ENCODE assay signal across 27 mouse cellular contexts in the genomic region with DNA sequence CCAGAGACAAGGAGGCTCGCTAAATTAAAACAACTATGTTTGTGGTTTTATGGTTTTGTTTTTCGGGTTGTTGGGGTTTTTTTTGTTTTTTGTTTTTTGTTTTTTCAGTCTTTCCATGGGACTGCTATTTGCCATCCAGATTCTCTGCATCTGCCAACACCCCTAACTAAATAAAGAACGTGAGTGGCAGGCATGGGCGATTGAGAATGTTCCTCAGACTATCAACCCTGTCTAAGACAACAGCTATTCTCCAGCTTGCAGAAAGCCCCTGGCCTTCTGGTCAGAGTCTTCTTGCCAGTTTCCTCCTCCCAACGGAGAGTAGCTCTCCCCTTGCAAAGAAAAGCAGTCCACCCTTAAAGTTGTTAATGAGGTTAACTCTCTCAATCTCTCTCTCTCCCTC.
A peak's percentile ranks its signal among the peaks of the same experiment; 100 is the strongest.
DNase-seq lines count a peak whose midpoint lies in the region; ATAC-seq and TF ChIP-seq lines count a peak whose summit lies in the region.
"Had no signal": no experiment of that assay in that cellular context is flagged by ENCODE, and none has a peak within 500 bp of the region (broad histone marks: within the 10 kb centered on the region; RNA-seq: fewer than 3 reads in every experiment).

No protein-coding gene starts in this region.

- H3K9me3 ChIP-seq in heart, embryonic 13.5 days, result no peaks in the 10 kb centered on the region
- no peaks in the 10 kb centered on the region for H3K9me3 ChIP-seq in heart, embryonic 12.5 days (replicated peaks)
- no peaks in the 10 kb centered on the region for H3K9me3 ChIP-seq in lung, postnatal 0 days (ENCODE audit: low read length)
- H3K9me3 ChIP-seq: embryonic facial prominence, embryonic 13.5 days; hindbrain, embryonic 13.5 days; limb, embryonic 12.5 days; liver, embryonic 15.5 days; neural tube, embryonic 12.5 days had no signal

- peaks cover 4% of the 10 kb centered on the region for H3K4me1 ChIP-seq in heart, embryonic 13.5 days
- H3K4me1 ChIP-seq in heart, embryonic 12.5 days (replicated peaks), result peaks cover 7% of the 10 kb centered on the region; the same call in 1 of the 2 replicates
- H3K4me1 ChIP-seq in lung, postnatal 0 days (ENCODE audit: insufficient read depth, low read depth, low read length), result no peaks in the 10 kb centered on the region
- H3K4me1 ChIP-seq in embryonic fibroblast, embryonic 13.5 days (ENCODE audit: control insufficient read depth, insufficient read depth, low read length), result no peaks in the 10 kb centered on the region; the same call in 1 of the 2 replicates
- H3K4me1 ChIP-seq: liver, embryonic 15.5 days had no signal

- H3K9ac ChIP-seq in heart, embryonic 13.5 days, result no peak overlapping the region
- H3K9ac ChIP-seq in heart, embryonic 12.5 days, result no peak overlapping the region
- H3K9ac ChIP-seq in lung, postnatal 0 days (replicated peaks; ENCODE audit: low read depth), result no peak overlapping the region
- H3K9ac ChIP-seq: embryonic facial prominence, embryonic 13.5 days; hindbrain, embryonic 13.5 days; limb, embryonic 12.5 days; liver, embryonic 15.5 days; neural tube, embryonic 12.5 days had no signal

- H3ac ChIP-seq in myocyte (ENCODE audit: control insufficient read depth, insufficient read length), result no peak overlapping the region

- peak; percentile 15 for DNase-seq in lung, postnatal 0 days (ENCODE audit: low spot score)
- DNase-seq in lung, postnatal 4 days, result no peak
- DNase-seq in thymus, postnatal 0 days (ENCODE audit: low spot score), result no peak
- DNase-seq: adrenal gland, postnatal 14 days; cerebellum, adult 11-12 months; cerebellum, adult 9-11 months; embryo, embryonic 11 days; heart, postnatal 10 days; kidney, adult 9 months; kidney, postnatal 10 days; layer of hippocampus, adult 9-11 months; thymus, adult 2 months; thymus, postnatal 4 days had no signal

- H3K4me3 ChIP-seq in heart, embryonic 13.5 days, result no peak overlapping the region
- H3K4me3 ChIP-seq in heart, embryonic 12.5 days, result no peak overlapping the region
- H3K4me3 ChIP-seq in lung, postnatal 0 days (ENCODE audit: low read depth, low read length), result no peak overlapping the region
- H3K4me3 ChIP-seq in embryonic fibroblast, embryonic 13.5 days (ENCODE audit: insufficient read depth, low read length), result no peak overlapping the region
- H3K4me3 ChIP-seq in myocyte, result no peak overlapping the region
- H3K4me3 ChIP-seq: embryonic facial prominence, embryonic 13.5 days; erythroblast, embryonic 14.5 days; hindbrain, embryonic 13.5 days; limb, embryonic 12.5 days; liver, embryonic 15.5 days; neural tube, embryonic 12.5 days had no signal

- no peak for TF ChIP-seq POLR2A in embryonic fibroblast, embryonic 13.5 days (IDR thresholded peaks at IDR 0.05; ENCODE audit: low read depth, low read length)
- no peak for TF ChIP-seq POLR2A in myocyte (IDR thresholded peaks at IDR 0.05; ENCODE audit: insufficient read length, low read depth)

- no peak for ATAC-seq in heart, embryonic 13.5 days (ENCODE audit: extremely low read depth, insufficient number of reproducible peaks, low FRiP score, low TSS enrichment)
- no peak for ATAC-seq in heart, embryonic 12.5 days (ENCODE audit: insufficient number of reproducible peaks, low FRiP score)
- no peak for ATAC-seq in lung, postnatal 0 days
- ATAC-seq: forebrain, embryonic 16.5 days; intestine, postnatal 0 days; midbrain, embryonic 16.5 days; Patski had no signal

- no peak overlapping the region for H3K27ac ChIP-seq in heart, embryonic 13.5 days (replicated peaks)
- no peak overlapping the region for H3K27ac ChIP-seq in heart, embryonic 12.5 days (ENCODE audit: poor library complexity, severe bottlenecking)
- H3K27ac ChIP-seq in lung, postnatal 0 days (ENCODE audit: low read length), result no peak overlapping the region
- peak overlapping the region; percentile 88 for H3K27ac ChIP-seq in embryonic fibroblast, embryonic 13.5 days (ENCODE audit: insufficient read depth, low read length)
- H3K27ac ChIP-seq: embryonic facial prominence, embryonic 13.5 days; hindbrain, embryonic 13.5 days; limb, embryonic 12.5 days; liver, embryonic 15.5 days; neural tube, embryonic 12.5 days had no signal

- H3K4me2 ChIP-seq in heart, embryonic 13.5 days, result peak overlapping the region; percentile 4; the same call in 1 of the 2 replicates
- no peak overlapping the region for H3K4me2 ChIP-seq in heart, embryonic 12.5 days
- no peak overlapping the region for H3K4me2 ChIP-seq in lung, postnatal 0 days (replicated peaks; ENCODE audit: low read depth, low read length)
- H3K4me2 ChIP-seq in myocyte (ENCODE audit: low read depth), result peak overlapping the region; percentile 33
- H3K4me2 ChIP-seq: embryonic facial prominence, embryonic 13.5 days; hindbrain, embryonic 13.5 days; limb, embryonic 12.5 days; liver, embryonic 15.5 days; neural tube, embryonic 12.5 days had no signal

- H3K27me3 ChIP-seq in heart, embryonic 13.5 days (replicated peaks), result no peaks in the 10 kb centered on the region
- H3K27me3 ChIP-seq in heart, embryonic 12.5 days (replicated peaks), result no peaks in the 10 kb centered on the region
- H3K27me3 ChIP-seq in lung, postnatal 0 days (replicated peaks; ENCODE audit: insufficient read depth, low read length), result no peaks in the 10 kb centered on the region
- no peaks in the 10 kb centered on the region for H3K27me3 ChIP-seq in myocyte (ENCODE audit: control insufficient read depth, insufficient read depth, insufficient read length)
- H3K27me3 ChIP-seq: embryonic facial prominence, embryonic 13.5 days; hindbrain, embryonic 13.5 days; limb, embryonic 12.5 days; liver, embryonic 15.5 days; neural tube, embryonic 12.5 days; Patski had no signal

- no peaks in the 10 kb centered on the region for H3K36me3 ChIP-seq in heart, embryonic 13.5 days
- H3K36me3 ChIP-seq in heart, embryonic 12.5 days, result no peaks in the 10 kb centered on the region
- H3K36me3 ChIP-seq in lung, postnatal 0 days (ENCODE audit: insufficient read depth, low read length), result no peaks in the 10 kb centered on the region
- H3K36me3 ChIP-seq in myocyte (ENCODE audit: control insufficient read depth, insufficient read depth), result no peaks in the 10 kb centered on the region
- H3K36me3 ChIP-seq: embryonic facial prominence, embryonic 13.5 days; hindbrain, embryonic 13.5 days; limb, embryonic 12.5 days; liver, embryonic 15.5 days; neural tube, embryonic 12.5 days had no signal

- H3K79me2 ChIP-seq in myocyte (ENCODE audit: control insufficient read depth, insufficient read depth), result no peaks in the 10 kb centered on the region

- WGBS in heart, embryonic 13.5 days, result 30% methylated on average over 5 of the region's 5 CpGs
- WGBS in heart, embryonic 12.5 days, result 35% methylated on average over 5 of the region's 5 CpGs
- 42% methylated on average over 5 of the region's 5 CpGs for WGBS in lung, postnatal 0 days

- TF ChIP-seq CTCF in lung, postnatal 0 days (IDR thresholded peaks at IDR 0.05), result no peak
- TF ChIP-seq CTCF in embryonic fibroblast, embryonic 13.5 days (IDR thresholded peaks at IDR 0.05; ENCODE audit: borderline replicate concordance, insufficient read depth, low read length), result no peak

- TF ChIP-seq EP300 in lung, postnatal 0 days (IDR thresholded peaks at IDR 0.05), result no peak

TF ChIP-seq in myocyte, 11 proteins besides CTCF, POLR2A, EP300 and RAD21:
- TF ChIP-seq POLR2AphosphoS2 (IDR thresholded peaks at IDR 0.05; ENCODE audit: insufficient read length, low read depth) (no peak), SRF (IDR thresholded peaks at IDR 0.05; ENCODE audit: control insufficient read depth, insufficient read length, low read depth) (no peak), MAX (IDR thresholded peaks at IDR 0.05; ENCODE audit: low read depth) (no peak), CEBPB (IDR thresholded peaks at IDR 0.05; ENCODE audit: insufficient read depth, poor library complexity, severe bottlenecking) (no peak), TCF12 (IDR thresholded peaks at IDR 0.05; ENCODE audit: insufficient read depth, poor library complexity, severe bottlenecking) (no peak), TCF3 (IDR thresholded peaks at IDR 0.05; ENCODE audit: insufficient read length, low read depth) (no peak), MYOG (IDR thresholded peaks at IDR 0.05; ENCODE audit: control insufficient read depth in 1 of 3, insufficient read depth in 1 of 3, insufficient read length in 2 of 3, low read depth in 2 of 3) (no peak), MYOD1 (IDR thresholded peaks at IDR 0.05; ENCODE audit: control insufficient read depth in 1 of 3, insufficient read length in 2 of 3, low read depth in 2 of 3) (no peak), E2F4 (IDR thresholded peaks at IDR 0.05; ENCODE audit: insufficient read depth) (no peak), REST (IDR thresholded peaks at IDR 0.05; ENCODE audit: insufficient read depth, insufficient read length) (no peak), USF1 (IDR thresholded peaks at IDR 0.05; ENCODE audit: low read depth) (no peak)
TF ChIP-seq in myocyte: peak in this region for 0.

Comparison
In these comparisons a context has a peak if more than half of its experiments do, and no peak if none do; other contexts are left out.
1. H3K4me2 ChIP-seq: peak in heart, embryonic 13.5 days (single experiment) and myocyte (single experiment); none in heart, embryonic 12.5 days (single experiment) and lung, postnatal 0 days (single experiment).